Mouse (Mus musculus) testis, adult 2 months (tissue): ENCODE results near the gene Akap8.

Experiments
- CTCF ChIP-seq: fragments of 200-500 bp; IDR thresholded peaks from 2 replicates; pipeline ENCODE4 v1.5.1; 2012; ENCODE audit warnings: low read depth, mild to moderate bottlenecking, inconsistent platforms, low read length, moderate library complexity; ENCODE audit not compliant: control insufficient read depth, insufficient read depth, insufficient replicate concordance
- POLR2A ChIP-seq: fragments of 200-500 bp; IDR thresholded peaks from 2 replicates; pipeline ENCODE4 v1.6.1; 2012; ENCODE audit warnings: low read depth, mild to moderate bottlenecking, inconsistent platforms, low read length, moderate library complexity; ENCODE audit not compliant: control insufficient read depth

DNA sequence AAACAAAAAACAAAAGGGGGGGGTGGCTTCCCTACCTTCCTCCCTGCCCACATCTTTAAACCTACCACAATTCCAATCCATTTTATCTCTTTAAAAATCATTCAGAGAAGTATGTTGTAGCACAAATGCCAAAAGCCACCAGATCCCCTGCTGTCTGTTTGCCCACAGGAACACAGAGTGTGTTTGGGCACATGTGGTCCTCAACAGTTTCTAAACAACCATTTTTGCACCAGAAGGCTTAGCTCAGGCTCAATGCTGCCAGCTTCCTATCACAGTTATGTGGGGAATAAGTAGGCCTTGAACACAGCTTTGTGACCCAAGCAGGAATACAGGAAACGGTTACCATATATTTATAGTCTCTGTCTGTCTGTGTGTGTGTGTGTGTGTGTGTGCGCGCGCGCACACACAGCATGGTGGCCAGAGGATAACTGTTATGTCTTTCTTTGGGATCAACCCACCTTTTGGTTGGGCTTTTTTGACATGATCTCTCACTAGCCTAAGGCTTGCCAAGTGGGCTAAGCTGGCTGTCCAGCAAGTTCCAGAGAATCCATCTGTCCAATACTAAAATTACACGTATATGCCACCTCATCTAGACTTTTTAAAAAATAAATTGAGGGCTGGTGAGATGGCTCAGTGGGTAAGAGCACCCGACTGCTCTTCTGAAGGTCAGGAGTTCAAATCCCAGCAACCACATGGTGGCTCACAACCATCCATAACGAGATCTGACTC is 58.0 kb downstream of the Akap8 start:
- TF ChIP-seq POLR2A: no peak
- no peak for TF ChIP-seq CTCF
